Mouse (Mus musculus): Measurements from ENCODE around the gene Loxl1. TPM values are rescaled to one million over a fixed set of nuclear protein-coding genes. Genes with fewer than 3 reads are reported as not detected.

The Loxl1 gene
- total RNA-seq, 1 experiment from 2014 or later = not detected

Other genes with a start within 250 kb of the Loxl1 start
- gene Stra6, start 249.4 kb downstream of the Loxl1 start, total RNA-seq (2017) = not detected in 3 replicates
- gene Ccdc33, start 194.4 kb downstream of the Loxl1 start, total RNA-seq (2017) = not detected in 3 replicates
- not detected in 3 replicates for gene Islr, start 108.9 kb downstream of the Loxl1 start, total RNA-seq (2017)
- gene Islr2, start 108.9 kb downstream of the Loxl1 start, total RNA-seq (2017) = 0.10 to 0.11 TPM in 2 of 3 replicates, not detected in the other
- 6.6 to 23.5 TPM (median 15.6 TPM) in 3 replicates for gene Pml, start 63.4 kb downstream of the Loxl1 start, total RNA-seq (2017)
- gene Stoml1, start 60.0 kb downstream of the Loxl1 start, total RNA-seq (2017) = 11.3 to 14.2 TPM (median 13.0 TPM) in 3 replicates
- gene Tbc1d21, start 57.3 kb upstream of the Loxl1 start, total RNA-seq (2017) = not detected in 3 replicates
- not detected in 3 replicates for gene Insyn1, start 175.4 kb upstream of the Loxl1 start, total RNA-seq (2017)
- 0.29 to 7.2 TPM (median 0.53 TPM) in 3 replicates for gene Cd276, start 242.3 kb upstream of the Loxl1 start, total RNA-seq (2017)